Mouse (Mus musculus) MEL (cell line): ENCODE data around the gene Fam193b. TPM values are rescaled to one million over a fixed set of nuclear protein-coding genes. Genes with fewer than 3 reads are reported as not detected.

Source experiments
- DNase-seq: peaks from one replicate; pipeline ENCODE4 v3.0.0; 2011; ENCODE audit warnings: low read depth, low spot score
- H3K27ac ChIP-seq: 2 replicates; pipeline ENCODE4 v1.5.1; 2012; ENCODE audit warnings: low read depth, mild to moderate bottlenecking, control low read depth, low read length, moderate library complexity; ENCODE audit not compliant: control insufficient read depth
- H3K27me3 ChIP-seq, 2 experiments: fragments of 150-350 bp in 1 of 2; sonication (generic) in 1 of 2; 2 replicates each; pipeline ENCODE4 v1.6.1; 2012; ENCODE audit warnings: low read length in 2 of 2, mild to moderate bottlenecking in 2 of 2, improper control_type of control experiment in 1 of 2, moderate library complexity in 1 of 2; ENCODE audit not compliant: insufficient read depth in 2 of 2, control insufficient read depth in 1 of 2
- H3K36me3 ChIP-seq, 2 experiments: 2 replicates each; pipeline ENCODE4 v1.6.1; 2012 to 2014; ENCODE audit warnings: low read length in 2 of 2, improper control_type of control experiment in 1 of 2, inconsistent platforms in 1 of 2, mild to moderate bottlenecking in 1 of 2; ENCODE audit not compliant: insufficient read depth in 2 of 2, control insufficient read depth in 1 of 2
- H3K4me1 ChIP-seq, 2 experiments: fragments of 150-350 bp in 1 of 2; sonication (generic) in 1 of 2; 2 replicates each; pipeline ENCODE4 v1.6.1; 2012; ENCODE audit warnings: low read length in 2 of 2, improper control_type of control experiment in 1 of 2, mild to moderate bottlenecking in 1 of 2; ENCODE audit not compliant: insufficient read depth in 2 of 2, control insufficient read depth in 1 of 2
- H3K4me3 ChIP-seq, 2 experiments: fragments of 150-350 bp in 1 of 2; sonication (generic) in 1 of 2; 2 replicates each; pipeline ENCODE4 v1.5.1; 2012; ENCODE audit warnings: low read depth in 2 of 2, low read length in 2 of 2, mild to moderate bottlenecking in 2 of 2, moderate library complexity in 2 of 2, control low read depth in 1 of 2, improper control_type of control experiment in 1 of 2; ENCODE audit not compliant: control insufficient read depth in 1 of 2, insufficient read depth in 1 of 2
- H3K79me2 ChIP-seq: 2 replicates; pipeline ENCODE4 v1.6.1; 2012; ENCODE audit warnings: mild to moderate bottlenecking, low read length, moderate library complexity; ENCODE audit not compliant: control insufficient read depth, poor library complexity, insufficient read depth
- H3K9ac ChIP-seq: 2 replicates; pipeline ENCODE4 v1.6.1; 2012; ENCODE audit warnings: low read depth, mild to moderate bottlenecking, control low read depth, low read length, moderate library complexity; ENCODE audit not compliant: control insufficient read depth, poor library complexity, severe bottlenecking
- H3K9me3 ChIP-seq: fragments of 150-350 bp; sonication (generic); replicated peaks from 2 replicates; pipeline ENCODE4 v1.6.1; 2012; ENCODE audit warnings: mild to moderate bottlenecking, low read length, improper control_type of control experiment, moderate library complexity; ENCODE audit not compliant: insufficient read depth
- CHD1 ChIP-seq: IDR thresholded peaks from 2 replicates; pipeline ENCODE4 v1.6.1; 2012; ENCODE audit warnings: low read depth, mild to moderate bottlenecking, inconsistent platforms, low read length, improper control_type of control experiment
- E2F4 ChIP-seq: IDR thresholded peaks from 2 replicates; pipeline ENCODE4 v1.6.1; 2011; ENCODE audit warnings: low read depth, low read length, improper control_type of control experiment, borderline replicate concordance
- ELF1 ChIP-seq: IDR thresholded peaks from 2 replicates; pipeline ENCODE4 v1.6.1; 2014; ENCODE audit warnings: low read depth, mild to moderate bottlenecking, inconsistent platforms, low read length, improper control_type of control experiment, moderate library complexity
- EP300 ChIP-seq, 2 experiments: IDR thresholded peaks; 2 replicates each; pipeline ENCODE4 v1.6.1; 2011; ENCODE audit warnings: improper control_type of control experiment in 2 of 2, low read length in 2 of 2, low read depth in 1 of 2, mild to moderate bottlenecking in 1 of 2
- ETS1 ChIP-seq: IDR thresholded peaks from 2 replicates; pipeline ENCODE4 v1.6.1; 2012; ENCODE audit warnings: low read depth, mild to moderate bottlenecking, inconsistent platforms, low read length, improper control_type of control experiment, moderate library complexity
- GABPA ChIP-seq: IDR thresholded peaks from 2 replicates; pipeline ENCODE4 v1.6.1; 2012; ENCODE audit warnings: low read depth, mild to moderate bottlenecking, inconsistent platforms, low read length, improper control_type of control experiment, moderate library complexity
- GATA1 ChIP-seq: IDR thresholded peaks from 2 replicates; pipeline ENCODE4 v1.6.1; 2011; ENCODE audit warnings: low read depth, low read length, improper control_type of control experiment
- MAZ ChIP-seq: IDR thresholded peaks from 2 replicates; pipeline ENCODE4 v1.6.1; 2012; ENCODE audit warnings: low read depth, mild to moderate bottlenecking, inconsistent platforms, low read length, improper control_type of control experiment
- MEF2A ChIP-seq: IDR thresholded peaks from 2 replicates; pipeline ENCODE4 v1.6.1; 2014; ENCODE audit warnings: low read depth, mild to moderate bottlenecking, inconsistent platforms, low read length, improper control_type of control experiment; ENCODE audit not compliant: poor library complexity, insufficient replicate concordance, severe bottlenecking; ENCODE audit errors: extremely low read depth
- MYC ChIP-seq: IDR thresholded peaks from 2 replicates; pipeline ENCODE4 v1.6.1; 2011; ENCODE audit warnings: low read depth, mild to moderate bottlenecking, low read length, improper control_type of control experiment, moderate library complexity
- NELFE ChIP-seq: IDR thresholded peaks from 2 replicates; pipeline ENCODE4 v1.6.1; 2011; ENCODE audit warnings: low read depth, low read length, improper control_type of control experiment
- NRF1 ChIP-seq: IDR thresholded peaks from 2 replicates; pipeline ENCODE4 v1.6.1; 2014; ENCODE audit warnings: low read depth, mild to moderate bottlenecking, inconsistent platforms, low read length, improper control_type of control experiment, moderate library complexity; ENCODE audit not compliant: poor library complexity, insufficient read depth, severe bottlenecking
- POLR2A ChIP-seq, 2 experiments: IDR thresholded peaks; 2 replicates each; pipeline ENCODE4 v1.6.1; 2011 to 2012; ENCODE audit warnings: low read length in 2 of 2, mild to moderate bottlenecking in 2 of 2, control low read depth in 1 of 2, improper control_type of control experiment in 1 of 2, low read depth in 1 of 2, moderate library complexity in 1 of 2; ENCODE audit not compliant: control insufficient read depth in 1 of 2, insufficient read depth in 1 of 2, poor library complexity in 1 of 2
- RCOR1 ChIP-seq: IDR thresholded peaks from 2 replicates; pipeline ENCODE4 v1.6.1; 2012; ENCODE audit warnings: low read depth, mild to moderate bottlenecking, inconsistent platforms, low read length, improper control_type of control experiment
- UBTF ChIP-seq: IDR thresholded peaks from 2 replicates; pipeline ENCODE4 v1.6.1; 2012; ENCODE audit warnings: low read depth, mild to moderate bottlenecking, inconsistent platforms, low read length, improper control_type of control experiment, moderate library complexity, borderline replicate concordance; ENCODE audit not compliant: insufficient read depth
- USF1 ChIP-seq: IDR thresholded peaks from 2 replicates; pipeline ENCODE4 v1.6.1; 2014; ENCODE audit warnings: low read depth, mild to moderate bottlenecking, inconsistent platforms, low read length, improper control_type of control experiment, moderate library complexity
- ZKSCAN1 ChIP-seq: IDR thresholded peaks from 2 replicates; pipeline ENCODE4 v1.6.1; 2012; ENCODE audit warnings: low read depth, mild to moderate bottlenecking, inconsistent platforms, low read length, improper control_type of control experiment, moderate library complexity
- ZMIZ1 ChIP-seq: IDR thresholded peaks from 2 replicates; pipeline ENCODE4 v1.6.1; 2012; ENCODE audit warnings: low read depth, mild to moderate bottlenecking, inconsistent platforms, low read length, improper control_type of control experiment, moderate library complexity
- polyA plus RNA-seq, 2 experiments: library from polyadenylated mRNA; stranded (reverse) in 1 of 2; unstranded in 1 of 2; fragments of >175 nt in 1 of 2; fragments of >200 nt in 1 of 2; gene quantifications; 2 replicates each; pipeline versions ENCODE4 v1.2.1 to v1.2.4; 2012; ENCODE audit warnings: low replicate concordance in 2 of 2, low read depth in 1 of 2; ENCODE audit not compliant: insufficient read length in 2 of 2, insufficient read depth in 1 of 2, missing spikeins in 1 of 2
- total RNA-seq: library from RNA; depleted of rRNA; stranded (reverse); fragments of 300-350 nt; gene quantifications from 2 replicates; pipeline ENCODE4 v1.2.3, GENCODE M21; 2012

Fam193b gene
- total and polyA plus RNA-seq, 3 experiments: 11.9 to 38.7 TPM; not detected in 1

- TF ChIP-seq GABPA (no peak), ZMIZ1 (no peak), ELF1 (no peak), GATA1 (0 out of 2 replicates have a peak, but pooled peaks have one; percentile 3)
These were observed 60.0 kb downstream of the Fam193b start (continued) for GRCm38 (mm10) chr13:55510668-55511491.

- Histone ChIP-seq H3K9me3 (no peaks in the 10 kb centered on the region), H3K79me2 (peaks cover 6% of the 10 kb centered on the region), H3K9ac (peak overlapping the region; percentile 77; the same call in 1 of the 2 replicates), H3K4me1 (peaks cover 27 to 32% of the 10 kb centered on the region in 2 experiments), H3K27me3 (no peaks in the 10 kb centered on the region), H3K36me3 (peaks cover 0 to 27% of the 10 kb centered on the region in 2 experiments; a peak in 2 of 4 replicates), H3K4me3 (peak overlapping the region in 1 of 2 experiments; percentile 7; a peak in 1 of 4 replicates), H3K27ac (peak overlapping the region; percentile 78)
- peak; percentile 82 for DNase-seq
- TF ChIP-seq NRF1 (no peak), ELF1 (no peak), ETS1 (peak; percentile 29; the same call in 1 of the 2 replicates), ZKSCAN1 (no peak), RCOR1 (no peak), MYC (peak; percentile 46; the same call in 1 of the 2 replicates), MAZ (no peak), ZMIZ1 (no peak), EP300 (IDR thresholded peaks at IDR 0.05; ENCODE audit: low read depth in 1 of 2, low read length in 2 of 2) (peak in 1 of 2 experiments; percentile 23; a peak in 1 of 4 replicates), GABPA (no peak), E2F4 (no peak), UBTF (no peak), USF1 (no peak)
These were observed 60.6 kb downstream of the Fam193b start for GRCm38 (mm10) chr13:55510332-55510667.

GRCm38 (mm10) chr13:55508531-55508930 lies 62.4 kb downstream of the Fam193b start:
- Histone ChIP-seq H3K4me1 (peaks cover 27 to 32% of the 10 kb centered on the region in 2 experiments), H3K79me2 (peaks cover 6% of the 10 kb centered on the region), H3K36me3 (peaks cover 0 to 27% of the 10 kb centered on the region in 2 experiments; a peak in 2 of 4 replicates), H3K4me3 (no peak overlapping the region), H3K27ac (no peak overlapping the region), H3K9me3 (no peaks in the 10 kb centered on the region), H3K9ac (no peak overlapping the region), H3K27me3 (no peaks in the 10 kb centered on the region)
- DNase-seq: no peak
- TF ChIP-seq CHD1 (no peak), MEF2A (no peak), POLR2A (IDR thresholded peaks at IDR 0.05; ENCODE audit: control insufficient read depth in 1 of 2, insufficient read depth in 1 of 2, low read depth in 1 of 2, low read length in 2 of 2, poor library complexity in 1 of 2) (no peak), NELFE (no peak)
